Mouse (Mus musculus) lung, adult 2 months (tissue): ENCODE measurements around the gene Slc43a1. TPM values are rescaled to one million over a fixed set of nuclear protein-coding genes. Genes with fewer than 3 reads are reported as not detected.

Experiments
- DNase-seq: peaks from one replicate; pipeline ENCODE4 v3.0.0; 2022
- H3K4me1 ChIP-seq: fragments of 200-500 bp; 2 replicates; pipeline ENCODE4 v1.6.1; 2011; ENCODE audit warnings: low read length; ENCODE audit not compliant: control insufficient read depth, insufficient read depth
- H3K4me3 ChIP-seq: fragments of 200-500 bp; replicated peaks from 2 replicates; pipeline ENCODE3; 2011; ENCODE audit warnings: low read depth, mild to moderate bottlenecking, control low read depth, low read length; ENCODE audit errors: extremely low read depth
- CTCF ChIP-seq: fragments of 200-500 bp; IDR thresholded peaks from 2 replicates; pipeline ENCODE4 v1.5.1; 2011; ENCODE audit warnings: mild to moderate bottlenecking, low read length, control low read depth; ENCODE audit not compliant: insufficient read depth
- POLR2A ChIP-seq: fragments of 200-500 bp; IDR thresholded peaks from 2 replicates; pipeline ENCODE4 v1.6.1; 2011; ENCODE audit warnings: low read depth, mild to moderate bottlenecking, control low read depth, low read length, borderline replicate concordance; ENCODE audit errors: extremely low read depth
- WGBS: fragments of 180-500 bp; shearing (Covaris S2); methylation state at CpG from one replicate; pipeline ENCODE4 v1.1.7; 2018; 5-methylcytosine and 5-hydroxymethylcytosine counted together
- polyA plus RNA-seq: library from polyadenylated mRNA; depleted of rRNA; stranded (reverse); fragments of >200 nt; gene quantifications from 2 replicates; pipeline ENCODE4 v1.2.3, GENCODE M21; 2012

The Slc43a1 gene
- polyA plus RNA-seq, 1 experiment, result 3.9 TPM

GRCm38 (mm10) chr2:84826488-84827282 lies 12.0 kb upstream of the Slc43a1 start, which contains the start of gene Timm10:
Gene Timm10, plus strand, starts transcription at chr2:84826997.
- under 1% methylated on average over 34 of the region's 34 CpGs for WGBS

DNA sequence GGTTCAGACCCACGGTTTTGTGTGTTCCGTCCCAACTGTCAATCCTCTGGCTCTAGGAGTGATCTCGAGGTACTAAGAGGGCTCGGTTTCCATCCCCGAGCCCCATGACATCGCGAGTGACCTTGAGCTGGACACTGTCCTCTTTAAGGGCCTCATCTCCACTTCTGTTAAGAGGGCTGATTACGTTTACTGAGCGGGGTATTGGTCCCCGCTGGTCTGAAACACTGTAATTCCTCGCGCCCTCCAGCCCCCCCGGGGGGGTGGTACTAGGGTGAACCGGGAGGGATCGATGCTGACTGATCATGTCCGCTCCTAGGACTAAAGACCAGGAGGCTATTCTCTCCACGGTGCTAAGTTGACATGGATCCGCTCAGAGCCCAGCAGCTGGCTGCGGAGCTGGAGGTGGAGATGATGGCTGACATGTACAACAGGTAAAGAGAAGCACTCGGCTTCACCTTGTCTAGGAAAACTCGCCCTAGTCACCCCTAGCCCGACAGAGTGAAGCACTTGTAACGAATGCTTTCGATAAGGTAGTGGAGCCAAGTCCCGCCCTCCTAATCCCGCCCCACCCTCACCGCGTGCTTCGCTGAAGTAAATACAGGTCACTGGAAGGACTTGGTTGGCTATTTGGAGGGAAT lies 11.2 kb upstream of the Slc43a1 start:
- WGBS, result 1% methylated on average over 29 of the region's 29 CpGs
- no peak for DNase-seq

More at GRCm38 (mm10) chr2:84826488-84827282, 12.0 kb upstream of the Slc43a1 start, which contains the start of gene Timm10:
- DNase-seq, result peak; percentile 66
- peak within 1 kb of the TSS; percentile 93 for H3K4me3 ChIP-seq
- peak; percentile 41; the same call in 1 of the 2 replicates for TF ChIP-seq POLR2A
- TF ChIP-seq CTCF, result no peak
- H3K4me1 ChIP-seq, result peaks cover 4% of the 10 kb centered on the region; the same call in 1 of the 2 replicates

GRCm38 (mm10) chr2:84831666-84832391 lies 6.8 kb upstream of the Slc43a1 start:
- WGBS, result 24% methylated on average over 10 of the region's 10 CpGs
- TF ChIP-seq CTCF (peak; percentile 91), POLR2A (no peak)

More for the DNA sequence above, 11.2 kb upstream of the Slc43a1 start:
- peak overlapping the region; percentile 93 for H3K4me3 ChIP-seq
- no peak for TF ChIP-seq POLR2A
- TF ChIP-seq CTCF, result no peak
- H3K4me1 ChIP-seq, result peaks cover 4% of the 10 kb centered on the region; the same call in 1 of the 2 replicates

DNA sequence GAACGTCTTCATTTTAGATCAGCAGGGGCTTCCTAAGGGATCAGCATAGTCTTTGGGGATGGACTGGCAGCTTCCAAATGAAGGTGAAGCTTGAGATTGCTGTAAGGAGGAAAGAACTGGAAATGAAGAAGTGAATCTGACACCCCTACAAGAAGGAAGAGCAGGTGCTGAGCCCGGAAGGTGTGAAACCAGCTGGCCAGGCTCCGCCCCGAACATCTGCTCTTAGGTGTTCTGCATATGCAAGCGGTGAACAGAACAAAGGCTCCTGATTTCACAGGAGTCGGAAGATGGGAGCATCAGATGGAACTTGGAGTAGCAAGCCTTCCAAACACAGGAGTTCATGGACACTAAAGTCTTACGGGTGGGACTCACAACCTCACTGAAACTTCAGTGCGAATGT lies 1.5 kb upstream of the Slc43a1 start:
- Histone ChIP-seq H3K4me3 (no peak overlapping the region), H3K4me1 (peaks cover 3% of the 10 kb centered on the region; the same call in 1 of the 2 replicates)
- no peak for TF ChIP-seq POLR2A
- no peak for TF ChIP-seq CTCF
- WGBS, result 62% methylated on average over 8 of the region's 8 CpGs
- no peak for DNase-seq

More at GRCm38 (mm10) chr2:84831666-84832391, 6.8 kb upstream of the Slc43a1 start:
- H3K4me1 ChIP-seq, result peaks cover 4% of the 10 kb centered on the region
- peak; percentile 74 for DNase-seq
- H3K4me3 ChIP-seq, result no peak overlapping the region

DNA sequence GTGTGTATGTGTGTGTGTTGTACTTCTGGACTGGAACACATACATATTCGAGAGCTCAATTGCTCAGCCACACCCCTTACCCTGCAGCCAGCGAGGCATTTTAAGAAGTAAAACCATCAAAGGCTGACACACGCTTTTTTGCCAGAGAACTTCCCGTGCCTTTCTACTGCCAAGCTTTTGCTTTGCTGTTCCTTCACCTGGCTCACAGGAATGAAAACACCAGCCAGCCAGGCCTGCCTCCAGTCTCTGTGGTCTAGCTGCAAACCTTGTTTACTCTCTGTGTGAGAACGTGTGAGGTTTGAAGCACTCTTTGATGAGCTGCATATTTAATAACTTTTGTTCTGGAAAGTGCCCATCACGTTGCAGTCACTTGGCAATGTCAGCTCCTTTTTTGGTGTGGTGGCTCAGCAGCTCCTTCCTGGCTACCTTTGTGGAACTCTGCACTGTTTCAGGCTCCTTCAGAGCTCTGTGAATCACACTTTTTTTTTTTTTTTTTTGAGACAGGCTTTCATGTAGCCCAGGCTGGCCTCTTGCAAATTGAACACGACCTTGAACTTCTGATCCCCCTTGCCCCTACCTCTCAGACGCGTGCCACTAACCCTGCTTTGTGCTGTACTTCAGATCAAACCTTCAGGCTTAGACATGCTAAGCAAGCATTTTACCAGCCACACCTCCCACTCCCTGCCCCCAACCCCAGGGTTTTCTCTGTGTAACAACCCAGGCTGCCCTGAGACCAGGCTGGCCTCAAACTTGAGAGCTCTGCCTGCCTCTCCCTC lies 645 bp upstream of the Slc43a1 start:
- Histone ChIP-seq H3K4me1 (peaks cover 3% of the 10 kb centered on the region; the same call in 1 of the 2 replicates), H3K4me3 (no peak overlapping the region)
- no peak for DNase-seq
- WGBS, result 41% methylated on average over 9 of the region's 9 CpGs
- no peak for TF ChIP-seq CTCF
- no peak for TF ChIP-seq POLR2A

- 2% methylated on average over 47 of the region's 47 CpGs for WGBS
- DNase-seq, result peak; percentile 10
- H3K4me3 ChIP-seq, result peak overlapping the region; percentile 57
- no peak for TF ChIP-seq CTCF
- 0 out of 2 replicates have a peak, but pooled peaks have one; percentile 20 for TF ChIP-seq POLR2A
- peaks cover 3% of the 10 kb centered on the region; the same call in 1 of the 2 replicates for H3K4me1 ChIP-seq
Measured at GRCm38 (mm10) chr2:84838993-84839980, 637 bp downstream of the Slc43a1 start.

GRCm38 (mm10) chr2:84840016-84840747 lies 1.5 kb downstream of the Slc43a1 start:
- Histone ChIP-seq H3K4me3 (peak overlapping the region; percentile 57), H3K4me1 (peaks cover 3% of the 10 kb centered on the region; the same call in 1 of the 2 replicates)
- DNase-seq, result peak; percentile 47
- no peak for TF ChIP-seq POLR2A
- TF ChIP-seq CTCF, result no peak
- 1% methylated on average over 54 of the region's 54 CpGs for WGBS
